Mouse (Mus musculus) left cerebral cortex, postnatal 36 days (tissue): ENCODE measurements around the gene Wdr25. TPM values are rescaled to one million over a fixed set of nuclear protein-coding genes. Genes with fewer than 3 reads are reported as not detected.
A peak's percentile ranks its signal among the peaks of the same experiment; 100 is the strongest.

Experiments used
- DNase-seq, 2 experiments: peaks; one replicate each; pipeline ENCODE4 v3.0.0; 2021 to 2022; ENCODE audit warnings: low spot score in 2 of 2, mixed read lengths in 1 of 2
- intact Hi-C: fragments of 180-260 bp; cut with DNase I; formaldehyde crosslinking; loops from one replicate; pipeline ENCODE4 v1.15.1; 2025
- total RNA-seq, 2 experiments: library from RNA; stranded (reverse); gene quantifications; 2 replicates each; pipeline ENCODE4 v1.2.3; 2021

Wdr25 gene
- total RNA-seq, 2 experiments from 2014 or later: 8.2 to 11.5 TPM

- DNase-seq: no peak
Measured at GRCm38 (mm10) chr12:109038179-109038819, 144.9 kb downstream of the Wdr25 start.

GRCm38 (mm10) chr12:109039311-109039710 lies 145.9 kb downstream of the Wdr25 start:
- intact Hi-C loops: no loop called here
- peak; percentile 18 to 35 for DNase-seq

More at GRCm38 (mm10) chr12:109038179-109038819, 144.9 kb downstream of the Wdr25 start:
- intact Hi-C loops: no loop called here

- DNase-seq: no peak
- intact Hi-C loops: no loop called here
Measured at GRCm38 (mm10) chr12:109044497-109044896, 151.1 kb downstream of the Wdr25 start.

GRCm38 (mm10) chr12:109045581-109045980 lies 152.2 kb downstream of the Wdr25 start:
- intact Hi-C loops: no loop called here
- no peak for DNase-seq

GRCm38 (mm10) chr12:109049949-109050348 lies 156.5 kb downstream of the Wdr25 start:
- intact Hi-C loops: no loop called here
- DNase-seq: no peak

GRCm38 (mm10) chr12:109053020-109053806 lies 159.8 kb downstream of the Wdr25 start:
- DNase-seq: no peak
- intact Hi-C loops: no loop called here

GRCm38 (mm10) chr12:109057736-109058135 lies 164.3 kb downstream of the Wdr25 start:
- no peak for DNase-seq
- intact Hi-C loops: no loop called here

GRCm38 (mm10) chr12:109058660-109059059 lies 165.2 kb downstream of the Wdr25 start:
- intact Hi-C loops: no loop called here
- DNase-seq: no peak

GRCm38 (mm10) chr12:109067561-109068135 lies 174.2 kb downstream of the Wdr25 start:
- intact Hi-C loops: no loop called here
- DNase-seq: peak; percentile 57 to 67

- intact Hi-C loops: no loop called here
- peak in 1 of 2 experiments; percentile 35 for DNase-seq
Measured at GRCm38 (mm10) chr12:109068167-109068653, 174.8 kb downstream of the Wdr25 start, which contains the start of gene Begain. Gene Begain (minus strand): TSS chr12:109068217.

GRCm38 (mm10) chr12:109068738-109069137 lies 175.3 kb downstream of the Wdr25 start:
- no peak for DNase-seq
- intact Hi-C loops: no loop called here

- intact Hi-C loops: no loop called here
- DNase-seq: no peak
Measured at GRCm38 (mm10) chr12:109069751-109070150, 176.3 kb downstream of the Wdr25 start.

GRCm38 (mm10) chr12:109071248-109071647 lies 177.8 kb downstream of the Wdr25 start:
- intact Hi-C loops: no loop called here
- no peak for DNase-seq

- DNase-seq: no peak
- intact Hi-C loops: no loop called here
Measured at GRCm38 (mm10) chr12:109074106-109074505, 180.7 kb downstream of the Wdr25 start.

GRCm38 (mm10) chr12:109074777-109075285 lies 181.4 kb downstream of the Wdr25 start:
- intact Hi-C loops: no loop called here
- no peak for DNase-seq

GRCm38 (mm10) chr12:109077036-109077435 lies 183.6 kb downstream of the Wdr25 start:
- intact Hi-C loops: no loop called here

More at GRCm38 (mm10) chr12:109077036-109077435, 183.6 kb downstream of the Wdr25 start:
- DNase-seq: no peak
